Mouse (Mus musculus): ENCODE measurements around the gene Nlrc3. TPM values are rescaled to one million over a fixed set of nuclear protein-coding genes. Genes with fewer than 3 reads are reported as not detected.

Gene Nlrc3
- polyA plus RNA-seq, 1 experiment from 2014 or later: 0.65 TPM

DNA sequence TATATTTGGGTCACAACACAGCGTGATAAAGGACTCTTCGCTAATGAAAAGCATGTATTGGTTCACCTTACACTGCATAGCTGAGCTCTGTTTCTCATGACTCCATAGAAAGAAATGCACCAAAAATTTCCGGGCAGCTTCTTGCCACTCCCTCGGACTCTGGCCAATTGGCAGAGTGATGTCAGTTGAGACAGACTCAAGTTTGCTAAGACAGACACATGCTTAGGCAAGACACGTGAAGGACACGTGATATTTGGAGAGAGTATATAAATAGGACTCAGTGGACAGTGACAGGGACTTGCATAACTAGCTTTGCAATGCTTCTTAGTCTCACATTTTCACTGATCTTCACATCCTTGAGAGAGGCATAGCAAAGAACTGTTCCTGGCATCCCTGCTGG, 20.1 kb downstream of the Nlrc3 start:
- no peak overlapping the region for H3K9ac ChIP-seq (ENCODE audit: low read length)
- 81% methylated on average over 6 of the region's 6 CpGs for WGBS
- DNase-seq (ENCODE audit: low spot score) (no peak), ATAC-seq (ENCODE audit: insufficient number of reproducible peaks, low FRiP score, low TSS enrichment, low read depth) (no peak)
- no peaks in the 10 kb centered on the region for H3K27me3 ChIP-seq (ENCODE audit: control insufficient read depth, insufficient read depth, low read length)
- no peak overlapping the region for H3K4me3 ChIP-seq (ENCODE audit: low read depth, low read length)
- no peak overlapping the region for H3K4me2 ChIP-seq (ENCODE audit: low read depth, severe bottlenecking)
- no peaks in the 10 kb centered on the region for H3K4me1 ChIP-seq (ENCODE audit: control insufficient read depth, insufficient read depth, low read length)
- H3K36me3 ChIP-seq (ENCODE audit: control insufficient read depth, insufficient read depth, low read length): no peaks in the 10 kb centered on the region
- no peak overlapping the region for H3K27ac ChIP-seq (replicated peaks; ENCODE audit: low read depth, low read length)
- no peaks in the 10 kb centered on the region for H3K9me3 ChIP-seq (ENCODE audit: control insufficient read depth, low read length)

DNA sequence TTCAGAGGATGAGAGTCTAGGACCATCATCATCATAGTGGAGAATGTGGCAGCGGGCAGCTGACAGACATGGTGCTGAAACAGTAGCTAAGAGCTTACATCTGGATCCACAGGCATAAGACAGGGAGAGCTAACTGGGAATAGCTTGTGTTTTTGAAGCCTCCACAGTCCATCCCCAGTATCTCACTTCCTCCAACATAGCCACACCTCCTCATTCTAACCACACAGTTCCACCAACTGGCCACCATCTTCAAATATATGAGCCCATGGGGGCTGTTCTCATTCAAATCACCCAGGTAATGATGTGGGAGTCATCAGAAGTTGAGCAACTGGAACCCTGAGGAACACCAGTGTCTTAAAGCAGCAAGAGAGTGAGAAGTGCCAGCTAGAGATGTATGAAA, 25.3 kb downstream of the Nlrc3 start:
- Histone ChIP-seq H3K36me3 (ENCODE audit: control insufficient read depth, insufficient read depth, low read length) (no peaks in the 10 kb centered on the region), H3K27me3 (ENCODE audit: control insufficient read depth, insufficient read depth, low read length) (no peaks in the 10 kb centered on the region), H3K27ac (replicated peaks; ENCODE audit: low read depth, low read length) (no peak overlapping the region), H3K4me3 (ENCODE audit: low read depth, low read length) (no peak overlapping the region), H3K4me2 (ENCODE audit: low read depth, severe bottlenecking) (no peak overlapping the region), H3K9me3 (ENCODE audit: control insufficient read depth, low read length) (no peaks in the 10 kb centered on the region), H3K4me1 (ENCODE audit: control insufficient read depth, insufficient read depth, low read length) (no peaks in the 10 kb centered on the region), H3K9ac (ENCODE audit: low read length) (no peak overlapping the region)
- DNase-seq (ENCODE audit: low spot score) (no peak), ATAC-seq (ENCODE audit: insufficient number of reproducible peaks, low FRiP score, low TSS enrichment, low read depth) (no peak)
- 78% methylated on average over 1 of the region's 1 CpGs for WGBS

DNA sequence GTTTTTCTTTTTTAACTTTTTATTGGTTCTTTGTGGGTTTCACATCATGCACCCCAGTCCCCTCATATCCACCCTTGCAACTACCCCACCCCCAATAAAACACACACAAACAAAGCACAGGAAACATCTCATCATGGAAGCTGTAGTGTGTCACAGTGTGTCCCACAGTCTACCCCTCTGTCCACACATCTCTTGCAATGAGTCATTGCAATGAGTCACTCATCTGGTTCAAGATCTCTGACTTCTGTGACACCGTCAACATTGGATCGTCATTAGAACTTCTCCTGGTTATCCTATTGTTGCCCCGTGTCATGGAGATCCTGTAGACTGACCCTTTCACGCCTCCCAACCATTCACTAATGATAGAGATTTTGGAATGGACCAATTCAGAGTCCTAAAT, 41.7 kb downstream of the Nlrc3 start:
- Histone ChIP-seq H3K27me3 (ENCODE audit: control insufficient read depth, insufficient read depth, low read length) (no peaks in the 10 kb centered on the region), H3K9ac (ENCODE audit: low read length) (no peak overlapping the region), H3K36me3 (ENCODE audit: control insufficient read depth, insufficient read depth, low read length) (0 out of 2 replicates have a peak, but pooled peaks cover 4% of the 10 kb centered on the region), H3K4me1 (ENCODE audit: control insufficient read depth, insufficient read depth, low read length) (no peaks in the 10 kb centered on the region), H3K4me3 (ENCODE audit: low read depth, low read length) (no peak overlapping the region), H3K27ac (replicated peaks; ENCODE audit: low read depth, low read length) (no peak overlapping the region), H3K9me3 (ENCODE audit: control insufficient read depth, low read length) (no peaks in the 10 kb centered on the region), H3K4me2 (ENCODE audit: low read depth, severe bottlenecking) (no peak overlapping the region)
- ATAC-seq (ENCODE audit: insufficient number of reproducible peaks, low FRiP score, low TSS enrichment, low read depth) (no peak), DNase-seq (ENCODE audit: low spot score) (no peak)
- WGBS: 87% methylated on average over 4 of the region's 4 CpGs

DNA sequence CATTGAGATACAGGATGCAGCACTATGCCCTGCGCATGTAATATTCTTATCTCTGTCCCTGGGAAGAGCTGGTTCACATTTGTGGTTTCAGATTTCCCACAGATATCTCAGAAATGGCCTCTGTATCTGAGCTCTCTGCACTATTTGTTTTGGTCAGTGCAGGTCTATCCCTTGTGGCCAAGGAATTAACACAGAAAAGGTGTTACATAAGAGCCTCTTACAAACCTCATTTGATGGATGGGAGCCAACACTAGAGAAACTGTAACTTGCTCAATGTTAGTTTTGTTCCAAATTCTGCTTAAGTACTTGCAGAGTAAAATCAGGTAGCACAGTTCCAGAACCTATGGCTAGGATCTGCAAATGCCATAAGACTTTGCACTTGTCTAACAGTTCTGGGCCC, 42.3 kb downstream of the Nlrc3 start:
- Histone ChIP-seq H3K4me2 (ENCODE audit: low read depth, severe bottlenecking) (no peak overlapping the region), H3K9ac (ENCODE audit: low read length) (no peak overlapping the region), H3K4me3 (ENCODE audit: low read depth, low read length) (no peak overlapping the region), H3K9me3 (ENCODE audit: control insufficient read depth, low read length) (no peaks in the 10 kb centered on the region), H3K36me3 (ENCODE audit: control insufficient read depth, insufficient read depth, low read length) (0 out of 2 replicates have a peak, but pooled peaks cover 4% of the 10 kb centered on the region), H3K27me3 (ENCODE audit: control insufficient read depth, insufficient read depth, low read length) (no peaks in the 10 kb centered on the region), H3K4me1 (ENCODE audit: control insufficient read depth, insufficient read depth, low read length) (no peaks in the 10 kb centered on the region), H3K27ac (replicated peaks; ENCODE audit: low read depth, low read length) (no peak overlapping the region)
- no peak for DNase-seq (ENCODE audit: low spot score)
- no peak for ATAC-seq (ENCODE audit: insufficient number of reproducible peaks, low FRiP score, low TSS enrichment, low read depth)
- 95% methylated on average over 1 of the region's 1 CpGs for WGBS

DNA sequence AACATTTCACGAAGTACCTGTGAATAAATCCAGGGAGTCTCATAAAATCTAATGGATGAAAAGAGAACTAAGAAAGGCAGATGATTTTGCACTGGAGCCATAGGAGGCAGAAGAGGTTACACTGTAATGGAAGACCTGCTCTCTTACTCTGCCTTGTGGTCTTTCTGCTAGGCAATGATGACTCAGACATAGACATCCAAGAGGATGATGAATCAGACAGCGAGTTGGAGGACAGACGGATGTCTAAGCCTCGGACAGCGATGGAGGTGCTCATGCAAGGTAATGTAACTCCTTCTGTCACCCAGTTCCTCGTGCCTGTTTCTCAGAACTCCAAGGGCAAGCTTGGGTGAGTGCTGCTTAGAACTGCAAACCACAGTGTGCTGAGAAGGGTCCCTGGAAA, 42.9 kb downstream of the Nlrc3 start:
- DNase-seq (ENCODE audit: low spot score) (no peak), ATAC-seq (ENCODE audit: insufficient number of reproducible peaks, low FRiP score, low TSS enrichment, low read depth) (no peak)
- no peak overlapping the region for H3K4me2 ChIP-seq (ENCODE audit: low read depth, severe bottlenecking)
- no peak overlapping the region for H3K27ac ChIP-seq (replicated peaks; ENCODE audit: low read depth, low read length)
- no peaks in the 10 kb centered on the region for H3K4me1 ChIP-seq (ENCODE audit: control insufficient read depth, insufficient read depth, low read length)
- 0 out of 2 replicates have a peak, but pooled peaks cover 5% of the 10 kb centered on the region for H3K36me3 ChIP-seq (ENCODE audit: control insufficient read depth, insufficient read depth, low read length)
- 90% methylated on average over 6 of the region's 6 CpGs for WGBS
- no peak overlapping the region for H3K9ac ChIP-seq (ENCODE audit: low read length)
- H3K27me3 ChIP-seq (ENCODE audit: control insufficient read depth, insufficient read depth, low read length): no peaks in the 10 kb centered on the region
- H3K4me3 ChIP-seq (ENCODE audit: low read depth, low read length): no peak overlapping the region
- no peaks in the 10 kb centered on the region for H3K9me3 ChIP-seq (ENCODE audit: control insufficient read depth, low read length)

DNA sequence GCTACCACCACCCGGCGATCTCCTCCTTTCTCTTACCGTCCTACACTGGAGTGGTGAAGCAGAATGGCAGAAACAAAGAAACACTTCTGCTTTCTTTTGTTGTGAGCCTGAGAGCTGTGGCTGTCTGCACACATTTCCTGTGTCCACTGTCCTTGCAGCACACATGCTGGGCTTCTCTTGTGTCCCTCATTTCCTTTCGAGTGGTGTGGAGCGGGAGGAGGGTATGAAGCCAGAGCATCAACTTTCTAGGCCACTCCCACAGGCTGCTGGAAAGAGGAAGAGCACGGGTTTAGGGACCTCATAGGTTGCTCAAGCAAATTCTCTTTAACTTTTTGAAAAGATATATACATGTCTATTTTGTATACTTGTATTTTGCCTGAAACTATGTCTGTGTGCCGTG, 47.3 kb downstream of the Nlrc3 start:
- ATAC-seq (ENCODE audit: insufficient number of reproducible peaks, low FRiP score, low TSS enrichment, low read depth): no peak
- H3K36me3 ChIP-seq (ENCODE audit: control insufficient read depth, insufficient read depth, low read length): peaks cover 6% of the 10 kb centered on the region; the same call in 1 of the 2 replicates
- 85% methylated on average over 7 of the region's 7 CpGs for WGBS

DNA sequence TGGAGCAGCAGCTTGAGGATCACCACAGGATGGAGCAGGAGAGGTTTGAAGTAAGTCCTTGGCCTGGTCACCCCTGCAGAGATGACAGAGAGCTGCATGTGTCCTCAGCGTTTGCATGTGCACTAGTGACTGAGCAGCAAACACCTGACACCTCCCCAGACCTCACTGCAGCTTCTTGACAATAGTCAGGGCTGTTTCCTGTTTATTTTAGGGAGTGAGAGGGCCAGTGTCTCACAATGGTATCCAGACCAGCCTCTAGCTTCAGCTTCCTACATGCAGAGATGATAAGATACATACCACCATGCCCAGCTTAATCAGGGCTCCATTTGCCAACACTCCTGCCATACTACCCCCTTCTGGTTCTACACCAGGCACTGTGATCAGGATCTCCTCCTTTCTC, 47.9 kb downstream of the Nlrc3 start:
- no peak for ATAC-seq (ENCODE audit: insufficient number of reproducible peaks, low FRiP score, low TSS enrichment, low read depth)
- H3K4me2 ChIP-seq (ENCODE audit: low read depth, severe bottlenecking): no peak overlapping the region
- H3K4me1 ChIP-seq (ENCODE audit: control insufficient read depth, insufficient read depth, low read length): no peaks in the 10 kb centered on the region
- H3K27me3 ChIP-seq (ENCODE audit: control insufficient read depth, insufficient read depth, low read length): no peaks in the 10 kb centered on the region
- no peak for DNase-seq (ENCODE audit: low spot score)
- H3K4me3 ChIP-seq (ENCODE audit: low read depth, low read length): no peak overlapping the region
- H3K27ac ChIP-seq (replicated peaks; ENCODE audit: low read depth, low read length): no peak overlapping the region
- no peaks in the 10 kb centered on the region for H3K9me3 ChIP-seq (ENCODE audit: control insufficient read depth, low read length)
- peaks cover 9% of the 10 kb centered on the region for H3K36me3 ChIP-seq (ENCODE audit: control insufficient read depth, insufficient read depth, low read length)
- WGBS: 55% methylated on average over 1 of the region's 1 CpGs
- no peak overlapping the region for H3K9ac ChIP-seq (ENCODE audit: low read length)

More for the DNA sequence above, 47.3 kb downstream of the Nlrc3 start:
- H3K4me3 ChIP-seq (ENCODE audit: low read depth, low read length): no peak overlapping the region
- H3K4me2 ChIP-seq (ENCODE audit: low read depth, severe bottlenecking): no peak overlapping the region
- H3K9me3 ChIP-seq (ENCODE audit: control insufficient read depth, low read length): no peaks in the 10 kb centered on the region
- no peak overlapping the region for H3K27ac ChIP-seq (replicated peaks; ENCODE audit: low read depth, low read length)
- DNase-seq (ENCODE audit: low spot score): no peak
- H3K9ac ChIP-seq (ENCODE audit: low read length): no peak overlapping the region
- no peaks in the 10 kb centered on the region for H3K4me1 ChIP-seq (ENCODE audit: control insufficient read depth, insufficient read depth, low read length)
- no peaks in the 10 kb centered on the region for H3K27me3 ChIP-seq (ENCODE audit: control insufficient read depth, insufficient read depth, low read length)

DNA sequence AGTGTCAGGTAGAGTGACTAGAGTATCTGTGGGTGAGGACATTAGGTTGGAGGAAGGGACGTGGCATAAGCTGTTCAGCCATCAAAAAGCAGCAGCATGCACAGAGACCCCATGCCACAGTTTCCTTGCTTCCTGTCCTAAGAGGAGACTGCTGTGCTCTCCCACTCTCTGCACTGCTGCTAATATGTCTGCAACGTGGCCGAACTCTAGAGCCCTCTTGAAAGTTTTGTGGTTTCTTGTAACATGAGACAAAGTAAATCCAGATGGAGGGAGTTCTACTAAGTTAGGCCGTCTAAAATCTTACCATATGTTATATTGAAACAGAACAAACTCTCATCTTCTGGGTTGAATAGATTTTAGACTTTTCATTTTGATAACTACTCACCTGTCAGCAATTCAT, 52.5 kb downstream of the Nlrc3 start:
- Histone ChIP-seq H3K27ac (replicated peaks; ENCODE audit: low read depth, low read length) (peak overlapping the region; percentile 45; the same call in 1 of the 2 replicates), H3K4me1 (ENCODE audit: control insufficient read depth, insufficient read depth, low read length) (no peaks in the 10 kb centered on the region), H3K4me2 (ENCODE audit: low read depth, severe bottlenecking) (no peak overlapping the region), H3K9me3 (ENCODE audit: control insufficient read depth, low read length) (no peaks in the 10 kb centered on the region), H3K36me3 (ENCODE audit: control insufficient read depth, insufficient read depth, low read length) (peaks cover 12% of the 10 kb centered on the region), H3K27me3 (ENCODE audit: control insufficient read depth, insufficient read depth, low read length) (no peaks in the 10 kb centered on the region), H3K9ac (ENCODE audit: low read length) (no peak overlapping the region), H3K4me3 (ENCODE audit: low read depth, low read length) (no peak overlapping the region)
- DNase-seq (ENCODE audit: low spot score) (peak; percentile 28), ATAC-seq (ENCODE audit: insufficient number of reproducible peaks, low FRiP score, low TSS enrichment, low read depth) (peak; percentile 72; the same call in 1 of the 2 replicates)
- WGBS: 29% methylated on average over 4 of the region's 4 CpGs

DNA sequence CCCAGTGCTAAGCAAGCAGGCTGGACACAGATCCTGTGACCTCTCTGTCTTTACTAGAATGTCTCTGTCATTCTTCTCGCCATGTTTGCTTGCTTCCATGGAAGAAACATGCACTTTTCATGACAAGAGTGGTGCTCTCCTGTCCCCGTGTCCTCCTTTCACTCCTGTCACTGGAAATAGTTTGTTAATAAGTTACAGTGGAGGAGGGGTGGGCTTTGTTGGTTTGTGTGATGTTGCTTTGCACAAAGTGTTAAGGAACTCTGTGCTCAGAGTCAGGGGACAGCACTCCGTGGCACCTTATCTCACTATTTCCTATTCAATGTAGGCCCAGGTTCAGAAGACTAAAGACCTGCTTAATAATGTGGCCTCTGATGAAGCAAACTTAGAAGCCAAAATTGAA, 52.9 kb downstream of the Nlrc3 start:
- no peak overlapping the region for H3K4me2 ChIP-seq (ENCODE audit: low read depth, severe bottlenecking)
- no peak for ATAC-seq (ENCODE audit: insufficient number of reproducible peaks, low FRiP score, low TSS enrichment, low read depth)
- H3K36me3 ChIP-seq (ENCODE audit: control insufficient read depth, insufficient read depth, low read length): peaks cover 10% of the 10 kb centered on the region
- no peaks in the 10 kb centered on the region for H3K27me3 ChIP-seq (ENCODE audit: control insufficient read depth, insufficient read depth, low read length)
- no peak for DNase-seq (ENCODE audit: low spot score)
- H3K27ac ChIP-seq (replicated peaks; ENCODE audit: low read depth, low read length): peak overlapping the region; percentile 45; the same call in 1 of the 2 replicates
- no peak overlapping the region for H3K9ac ChIP-seq (ENCODE audit: low read length)
- H3K4me3 ChIP-seq (ENCODE audit: low read depth, low read length): no peak overlapping the region
- H3K4me1 ChIP-seq (ENCODE audit: control insufficient read depth, insufficient read depth, low read length): no peaks in the 10 kb centered on the region
- no peaks in the 10 kb centered on the region for H3K9me3 ChIP-seq (ENCODE audit: control insufficient read depth, low read length)
- WGBS: 86% methylated on average over 3 of the region's 3 CpGs

All from limb, embryonic 11.5 days (tissue).